Mouse (Mus musculus) WW6 (cell line): ENCODE results near the gene Palld.

ENCODE experiments used
- DNase-seq: peaks from one replicate; pipeline ENCODE4 v3.0.0-alpha.2; 2013; ENCODE audit warnings: low read depth, low spot score

Palld gene

DNA sequence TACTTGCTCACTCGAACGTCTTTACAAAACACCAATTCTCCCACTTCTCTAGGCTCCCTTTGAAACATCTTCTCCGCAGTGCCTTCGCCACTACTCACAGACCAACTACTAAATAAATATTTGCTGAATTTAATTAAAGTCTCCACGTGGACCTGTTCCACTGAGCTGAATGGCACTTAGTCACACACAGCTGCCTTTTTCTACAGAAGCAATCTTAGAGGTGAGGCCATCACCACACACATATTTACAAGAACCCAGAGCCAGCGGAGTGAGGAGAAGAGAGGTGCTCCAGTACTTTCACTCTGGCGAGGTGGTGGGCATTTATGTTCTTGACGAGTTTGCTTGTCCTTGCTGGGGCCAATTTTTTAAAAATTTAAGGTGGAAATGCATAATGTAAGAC lies 346.3 kb downstream of the Palld start:
- DNase-seq = no peak

DNA sequence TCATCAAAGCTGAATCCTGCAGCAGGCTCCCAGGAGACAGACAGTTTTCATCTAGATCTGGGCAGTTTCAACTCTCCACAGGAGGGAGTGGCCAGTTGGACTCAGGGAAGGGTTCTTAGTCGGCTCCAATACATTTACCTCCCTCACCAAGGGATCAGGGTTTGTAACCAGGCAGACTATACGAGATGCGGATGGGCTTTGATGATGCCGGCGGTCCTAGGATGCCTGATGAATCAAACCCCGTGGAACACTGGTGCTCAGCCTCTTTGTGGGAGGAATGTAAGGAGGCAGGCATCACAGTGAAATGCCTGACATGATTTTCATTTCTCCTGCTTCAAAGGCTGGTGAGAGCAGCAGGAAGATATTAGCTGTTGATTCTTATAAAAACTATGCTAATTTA lies 347.1 kb downstream of the Palld start:
- DNase-seq = no peak

GRCm38 (mm10) chr8:61552755-61553402 lies 349.6 kb downstream of the Palld start:
- no peak for DNase-seq

DNA sequence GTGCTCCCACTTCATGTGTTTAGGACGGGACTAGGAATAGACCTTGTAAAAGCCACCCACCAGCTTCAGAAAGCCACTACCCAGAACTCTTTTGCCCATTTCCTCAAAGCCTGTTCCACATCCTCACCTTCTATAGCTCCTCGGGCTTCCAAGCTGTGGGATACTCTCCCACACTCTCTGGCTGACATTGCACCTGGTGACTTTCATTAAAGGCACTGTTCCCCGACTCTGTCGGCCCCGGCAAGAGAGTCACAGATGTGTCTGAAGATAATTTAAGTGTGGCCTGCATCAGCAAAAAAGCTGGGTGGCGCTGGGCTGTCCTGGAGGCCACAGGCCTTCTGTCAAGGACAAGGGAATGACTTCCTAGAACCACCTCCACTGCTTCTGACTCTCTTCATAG lies 350.3 kb downstream of the Palld start:
- DNase-seq = no peak

DNA sequence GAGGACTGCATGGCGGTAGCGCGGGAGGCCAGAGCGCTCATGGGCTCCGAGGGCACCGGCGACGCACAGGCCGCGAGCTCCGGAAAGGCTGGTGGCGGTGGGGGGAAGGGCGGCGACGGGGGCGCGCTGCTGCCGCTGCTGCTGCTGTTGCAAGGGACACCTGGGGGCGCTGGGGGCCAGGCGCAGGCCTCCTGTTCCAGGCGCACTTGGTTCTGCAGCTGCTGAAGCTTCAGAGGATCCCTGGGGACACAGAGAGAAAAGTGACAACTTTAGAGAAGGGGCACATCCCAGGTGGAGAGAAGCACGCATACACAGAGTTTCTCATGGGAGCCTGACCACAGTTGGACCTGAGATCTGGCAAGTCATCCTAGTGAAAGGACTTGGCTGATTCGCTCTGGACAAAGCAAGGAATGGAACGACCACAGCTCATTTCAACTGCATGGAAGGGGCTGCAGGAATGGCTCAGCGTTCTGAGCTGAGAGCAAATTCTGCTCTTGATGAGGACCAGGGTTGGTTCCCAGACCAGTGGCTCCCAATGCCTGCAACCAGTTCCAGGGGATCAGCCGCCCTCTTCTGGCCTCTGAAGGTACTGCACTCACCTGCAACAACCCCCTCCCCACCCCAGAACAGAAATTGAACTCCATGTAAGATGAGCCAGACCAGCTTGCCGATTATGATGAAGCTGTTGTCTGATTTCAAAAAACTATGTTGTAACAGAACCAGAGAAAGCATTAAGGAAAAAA lies 352.3 kb downstream of the Palld start:
- peak; percentile 76 for DNase-seq

DNA sequence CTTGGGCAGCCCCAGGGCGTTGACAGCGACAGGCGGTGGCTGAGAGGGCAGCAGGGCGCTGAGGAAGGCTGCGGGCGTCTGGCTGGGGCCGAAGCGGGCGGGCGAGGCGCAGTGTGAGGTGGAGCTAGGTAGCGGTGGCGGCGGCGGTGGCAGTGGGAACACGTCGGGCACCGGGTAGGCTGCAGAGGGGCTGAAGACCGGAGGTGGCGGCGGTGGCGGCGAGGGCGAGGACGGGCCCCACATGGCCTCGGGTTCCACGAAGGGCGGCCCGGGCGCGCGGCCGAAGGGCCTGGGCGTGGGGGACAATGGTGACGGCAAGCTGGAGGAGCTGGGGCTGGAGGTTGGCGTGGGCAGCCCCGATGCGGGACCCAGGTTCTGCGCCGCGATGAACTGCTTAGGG lies 352.9 kb downstream of the Palld start:
- DNase-seq = peak; percentile 18

DNA sequence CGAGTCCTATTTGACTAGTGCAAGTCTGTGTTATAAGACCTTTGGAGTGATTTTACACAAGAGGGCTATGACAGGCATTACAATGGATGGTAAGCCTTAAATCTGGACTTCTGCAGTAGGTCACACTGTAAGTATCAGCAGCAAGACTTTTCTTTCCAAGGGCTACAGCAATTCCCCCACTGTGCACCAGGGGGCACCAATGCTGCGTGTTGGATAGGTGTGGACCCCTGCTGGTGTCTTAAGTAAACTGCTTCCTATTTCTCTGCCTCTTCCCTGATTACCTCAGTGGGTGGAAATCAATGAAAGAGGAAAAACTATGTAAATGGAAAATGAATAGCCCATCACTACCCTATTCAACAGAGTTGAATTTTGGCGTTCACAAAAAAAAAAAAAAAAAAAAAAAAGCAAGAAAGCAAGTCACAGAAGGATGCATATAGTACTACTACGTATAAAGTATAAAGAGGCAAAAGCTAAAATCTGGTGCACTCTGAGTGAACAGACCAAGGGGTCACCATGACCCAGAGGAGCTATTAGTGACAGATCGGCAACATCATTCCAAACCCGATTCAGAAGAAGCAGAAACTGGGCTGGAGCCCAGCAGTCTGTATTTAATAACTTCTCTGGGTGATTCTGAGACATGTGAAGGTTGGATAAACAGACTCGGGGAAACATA lies 362.5 kb downstream of the Palld start:
- no peak for DNase-seq

GRCm38 (mm10) chr8:61537471-61537870 lies 365.0 kb downstream of the Palld start:
- no peak for DNase-seq

GRCm38 (mm10) chr8:61535472-61535871 lies 367.0 kb downstream of the Palld start:
- DNase-seq = no peak

DNA sequence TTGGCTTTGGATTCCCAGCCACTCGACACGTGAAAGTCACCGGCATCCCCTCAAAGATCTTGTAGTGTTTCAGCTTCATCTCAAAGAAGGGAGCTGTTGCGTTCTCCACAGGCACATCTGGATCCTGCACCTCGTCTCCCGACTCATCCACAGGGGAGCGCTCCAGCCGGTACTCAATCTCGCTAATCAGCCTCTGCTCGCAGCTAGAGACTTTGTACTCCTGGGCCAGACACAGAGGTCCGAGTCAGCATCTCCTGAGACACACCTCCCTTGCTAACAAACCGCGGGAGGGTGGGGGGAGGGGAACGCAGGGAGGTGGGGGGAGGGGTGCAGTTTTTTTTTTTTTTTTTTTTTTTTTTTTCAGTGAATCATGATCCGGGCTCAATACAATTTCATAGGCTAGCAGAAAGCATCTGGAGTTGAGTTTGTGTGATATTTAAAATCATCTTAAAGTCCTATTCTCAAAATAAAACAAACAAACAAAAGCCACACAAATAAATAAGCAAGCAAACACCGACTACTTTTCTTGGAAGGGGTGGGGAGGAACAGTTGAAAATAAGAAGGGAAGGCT lies 369.0 kb downstream of the Palld start:
- no peak for DNase-seq

- no peak for DNase-seq
These were observed 369.7 kb downstream of the Palld start for GRCm38 (mm10) chr8:61532831-61533230.

DNA sequence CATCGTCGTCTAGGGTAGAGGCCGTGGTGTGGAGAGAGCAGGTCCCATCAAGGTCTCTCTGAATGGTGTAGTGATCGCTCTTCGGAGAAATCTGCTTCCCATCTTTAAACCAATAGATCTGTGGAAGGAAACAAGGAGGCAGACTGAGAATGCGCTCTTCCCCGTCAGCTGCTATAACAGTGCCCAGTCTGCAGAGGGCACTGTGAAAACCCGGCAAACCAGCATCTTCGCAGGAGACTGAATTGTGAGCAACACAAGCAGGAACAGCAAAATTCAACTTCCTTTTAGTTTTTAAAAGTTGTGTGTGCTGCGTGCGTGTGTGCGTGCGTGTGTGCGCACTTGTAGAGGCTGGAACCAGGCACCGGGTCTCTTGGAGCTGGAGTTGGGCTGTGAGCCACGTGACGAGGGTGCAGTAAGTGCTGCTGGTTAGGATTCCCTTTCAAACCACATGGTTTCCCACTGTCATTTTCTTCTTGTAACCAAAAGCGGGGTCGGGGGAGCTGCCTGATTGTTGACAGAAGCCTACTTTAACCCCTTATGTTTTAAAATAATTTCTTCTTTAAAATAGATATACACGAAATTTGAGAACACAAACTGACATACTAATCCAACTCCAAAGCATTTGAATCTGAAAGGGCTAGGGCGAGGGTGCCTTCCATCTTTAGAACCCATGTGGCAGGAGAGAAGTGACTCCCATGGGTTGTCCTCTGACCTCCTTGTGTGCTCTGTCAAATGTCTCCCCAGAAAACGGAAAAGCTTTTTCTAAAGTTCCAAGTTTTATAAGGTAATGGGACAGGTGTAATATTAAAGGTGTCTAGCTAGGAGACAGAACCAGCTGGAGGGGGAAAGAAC lies 370.3 kb downstream of the Palld start:
- no peak for DNase-seq

- DNase-seq = no peak
These were observed 373.8 kb downstream of the Palld start for GRCm38 (mm10) chr8:61528642-61529041.

- no peak for DNase-seq
These were observed 374.3 kb downstream of the Palld start for GRCm38 (mm10) chr8:61528197-61528596.

DNA sequence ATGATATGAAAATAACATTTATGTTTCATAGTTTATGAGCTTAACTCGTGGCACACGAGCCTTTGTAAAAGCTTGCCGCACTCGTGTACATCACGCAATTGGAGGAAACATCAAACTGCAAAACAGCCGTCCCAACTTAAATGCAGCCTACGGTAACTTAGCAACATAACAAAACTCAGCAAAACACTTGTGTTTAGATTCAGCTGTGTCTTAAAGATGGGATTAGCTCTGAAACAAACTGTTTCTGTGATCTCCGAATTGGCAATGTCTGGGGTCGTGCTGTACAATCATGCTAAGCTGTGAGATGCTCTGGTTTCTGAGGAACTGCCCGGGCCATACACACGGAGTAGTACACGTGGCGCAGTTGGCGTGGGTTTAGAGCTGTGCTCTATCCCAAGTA lies 375.5 kb downstream of the Palld start:
- DNase-seq = no peak

- no peak for DNase-seq
These were observed 380.4 kb downstream of the Palld start for GRCm38 (mm10) chr8:61522132-61522531.

GRCm38 (mm10) chr8:61517502-61518185 lies 384.8 kb downstream of the Palld start:
- DNase-seq = no peak

GRCm38 (mm10) chr8:61516745-61517501 lies 385.6 kb downstream of the Palld start:
- DNase-seq = no peak

GRCm38 (mm10) chr8:61515931-61516744 lies 386.4 kb downstream of the Palld start:
- no peak for DNase-seq
